Mouse (Mus musculus) c-Kit-positive CD71-positive TER-119-negative erythroid progenitor cells, embryonic 14.5 days (primary cell): ENCODE results near the gene Pds5b.
"Not testable (repeated sequence)": the region's sequence is repeated elsewhere in the genome, so short reads cannot be mapped to it uniquely, and the experiment has no call there.

Experiments
- DNase-seq: peaks from one replicate; pipeline ENCODE4 v3.0.0-alpha.2; 2013; ENCODE audit warnings: low read depth

The Pds5b gene

DNA sequence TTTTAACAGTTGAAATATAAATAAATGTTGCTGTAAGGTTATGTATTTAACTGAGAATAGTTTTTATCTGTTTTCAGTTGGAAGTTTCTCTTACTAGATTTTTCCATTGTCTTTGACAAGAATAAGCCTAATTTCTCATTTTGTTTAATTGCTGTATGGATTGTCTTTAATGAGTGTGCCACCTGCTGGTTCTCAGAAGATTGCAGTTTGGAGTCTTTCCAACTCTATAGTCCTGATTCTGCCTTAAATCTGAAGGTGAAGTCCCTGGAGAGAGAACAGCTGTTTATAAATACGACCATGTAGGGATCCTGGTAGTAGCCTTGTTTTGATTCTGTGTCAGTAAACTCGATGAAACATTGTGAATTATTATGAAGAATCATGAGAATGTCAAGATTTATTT lies 29.2 kb downstream of the Pds5b start:
- no peak for DNase-seq

- not testable (repeated sequence) for DNase-seq
Measured at GRCm38 (mm10) chr5:150706651-150707050, 33.1 kb downstream of the Pds5b start.

- not testable (repeated sequence) for DNase-seq
Measured at GRCm38 (mm10) chr5:150707181-150707580, 33.6 kb downstream of the Pds5b start.

DNA sequence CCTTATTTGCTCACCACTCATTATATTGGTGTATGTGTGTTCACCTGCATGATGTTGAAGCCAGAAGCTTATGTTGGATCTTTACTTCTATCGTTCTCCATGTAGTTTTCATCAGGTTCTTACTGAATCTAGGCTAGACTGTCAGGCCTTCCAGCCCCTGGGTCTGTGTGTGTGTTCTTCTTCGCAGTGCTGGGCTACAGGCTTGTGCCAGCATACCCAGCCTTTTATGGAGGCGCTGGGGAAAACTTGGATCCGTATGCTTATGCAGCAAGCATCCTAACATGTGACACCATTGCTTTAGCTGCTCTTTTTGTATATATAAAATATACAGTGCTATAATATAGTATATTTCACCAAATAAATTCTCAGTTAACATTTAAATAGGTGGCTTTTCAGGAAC lies 38.0 kb downstream of the Pds5b start:
- no peak for DNase-seq

GRCm38 (mm10) chr5:150713431-150713830 lies 39.9 kb downstream of the Pds5b start:
- DNase-seq, result no peak

- DNase-seq, result no peak
Measured at GRCm38 (mm10) chr5:150717775-150718174, 44.2 kb downstream of the Pds5b start.

- no peak for DNase-seq
Measured at GRCm38 (mm10) chr5:150724641-150725040, 51.1 kb downstream of the Pds5b start.

GRCm38 (mm10) chr5:150737028-150737427 lies 63.5 kb downstream of the Pds5b start:
- not testable (repeated sequence) for DNase-seq

DNA sequence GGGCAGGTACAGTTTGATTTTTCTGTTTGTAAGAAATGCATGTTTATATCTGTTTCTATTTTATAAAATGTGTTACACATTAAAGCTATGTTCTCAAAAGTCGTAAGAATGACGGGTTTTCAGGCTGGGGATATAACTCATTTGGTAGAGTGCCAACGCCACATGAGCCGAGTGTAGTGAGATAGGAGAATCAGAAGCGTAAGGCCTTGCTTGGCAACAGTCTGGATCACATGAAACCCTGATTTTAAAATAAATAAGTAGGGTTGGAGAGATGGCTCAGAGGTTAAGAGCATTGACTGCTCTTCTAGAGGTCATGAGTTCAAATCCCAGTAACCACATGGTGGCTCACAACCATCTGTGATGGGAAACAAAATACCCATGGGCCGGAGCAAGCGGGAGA lies 65.8 kb downstream of the Pds5b start:
- no peak for DNase-seq

GRCm38 (mm10) chr5:150740597-150740996 lies 67.1 kb downstream of the Pds5b start:
- no peak for DNase-seq

GRCm38 (mm10) chr5:150756623-150757022 lies 83.1 kb downstream of the Pds5b start:
- no peak for DNase-seq

- DNase-seq, result no peak
Measured at GRCm38 (mm10) chr5:150772403-150772802, 98.9 kb downstream of the Pds5b start.

DNA sequence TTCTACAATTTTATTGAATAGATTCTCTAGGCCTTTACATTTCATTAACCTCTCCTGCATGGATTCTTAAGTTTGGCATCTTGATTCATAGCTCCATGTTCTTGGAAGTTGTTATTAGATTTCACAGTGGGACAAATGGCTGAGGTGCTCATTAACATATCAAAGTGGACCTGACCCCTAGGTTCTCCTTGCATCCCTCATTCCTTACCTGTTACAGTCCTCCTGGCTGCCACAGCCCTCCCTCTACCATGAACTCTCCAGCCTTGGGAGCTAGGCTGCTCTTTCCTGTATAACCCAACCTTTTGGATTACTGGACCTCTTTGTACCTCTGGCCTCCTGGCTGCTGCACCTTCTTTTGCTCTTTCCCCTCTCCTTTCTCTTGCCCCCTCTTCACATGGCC lies 99.5 kb downstream of the Pds5b start:
- DNase-seq, result no peak

DNA sequence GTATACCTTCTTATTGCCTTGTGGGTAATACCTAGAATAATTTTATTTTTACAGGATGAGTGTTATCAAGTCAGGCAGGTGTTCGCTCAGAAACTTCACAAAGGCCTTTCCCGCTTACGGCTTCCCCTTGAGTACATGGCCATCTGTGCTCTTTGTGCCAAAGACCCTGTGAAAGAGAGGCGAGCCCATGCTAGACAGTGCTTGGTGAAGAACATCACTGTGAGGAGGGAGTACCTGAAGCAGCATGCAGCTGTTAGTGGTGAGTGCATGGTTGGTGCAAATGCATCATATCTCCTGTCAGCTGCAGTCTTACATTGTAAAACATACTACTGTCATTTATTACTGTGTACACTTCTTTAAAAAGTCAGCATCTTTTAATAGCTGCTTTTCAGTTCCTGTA lies 114.7 kb downstream of the Pds5b start:
- DNase-seq, result no peak

GRCm38 (mm10) chr5:150789039-150789438 lies 115.5 kb downstream of the Pds5b start:
- no peak for DNase-seq

DNA sequence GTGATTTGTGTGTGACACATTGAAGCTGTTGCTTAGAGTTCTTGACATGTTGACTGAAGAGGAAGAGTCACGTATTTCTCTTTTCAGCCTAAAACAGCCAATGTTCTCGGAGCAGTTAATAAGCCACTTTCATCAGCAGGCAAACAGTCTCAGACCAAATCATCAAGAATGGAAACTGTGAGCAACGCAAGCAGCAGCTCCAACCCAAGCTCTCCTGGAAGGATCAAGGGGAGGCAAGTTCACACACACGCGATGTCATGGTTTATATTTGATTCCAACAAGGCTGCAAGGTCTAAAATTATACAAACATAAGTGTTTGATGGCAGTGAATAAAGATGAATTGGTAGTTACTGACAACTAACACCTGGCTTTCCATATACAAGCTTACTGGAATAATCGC lies 120.6 kb downstream of the Pds5b start:
- DNase-seq, result no peak

- DNase-seq, result no peak
Measured at GRCm38 (mm10) chr5:150800056-150800455, 126.5 kb downstream of the Pds5b start.

GRCm38 (mm10) chr5:150814111-150814990 lies 140.8 kb downstream of the Pds5b start:
- DNase-seq, result no peak

- no peak for DNase-seq
Measured at GRCm38 (mm10) chr5:150815400-150815799, 141.9 kb downstream of the Pds5b start.

DNA sequence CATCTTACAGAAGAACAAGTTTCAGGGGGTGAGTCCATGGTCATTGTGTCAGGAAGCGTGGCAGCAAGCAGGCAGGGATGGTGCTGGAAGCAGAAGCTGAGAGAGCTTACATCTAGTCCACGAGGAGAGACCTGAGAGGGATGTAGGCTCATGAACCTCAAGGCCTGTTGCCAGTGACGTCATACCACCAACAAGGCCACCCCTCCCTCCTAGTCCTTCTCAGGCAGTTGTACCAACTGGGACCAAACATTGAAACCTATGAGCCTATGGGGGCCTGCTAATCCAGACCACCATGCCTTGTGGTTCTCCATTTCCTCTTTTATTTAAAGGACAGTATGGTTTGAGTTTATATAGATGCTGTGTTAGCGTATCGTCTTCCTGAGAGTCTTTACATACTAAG lies 143.2 kb downstream of the Pds5b start:
- no peak for DNase-seq

GRCm38 (mm10) chr5:150818041-150818440 lies 144.5 kb downstream of the Pds5b start:
- DNase-seq, result no peak

DNA sequence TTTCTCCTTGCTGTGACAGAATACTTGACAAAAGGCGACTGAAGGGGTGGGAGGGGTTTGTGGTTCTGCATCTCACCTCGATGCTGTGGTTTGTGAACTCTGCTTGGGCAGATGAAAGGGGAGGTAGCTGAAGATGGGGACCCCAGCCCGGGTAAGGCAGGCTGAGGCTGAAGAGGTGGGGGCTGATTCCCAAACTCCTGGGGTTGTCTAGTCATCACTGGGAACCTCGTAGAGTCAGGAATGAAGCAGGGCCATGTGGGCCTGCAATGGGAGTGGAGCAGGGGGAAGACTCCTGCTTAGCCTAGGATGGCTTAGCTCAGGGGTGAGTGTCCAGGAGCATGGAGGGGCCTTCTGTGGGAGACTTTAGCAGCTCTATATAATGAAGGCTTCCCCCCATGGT lies 145.3 kb downstream of the Pds5b start:
- no peak for DNase-seq

GRCm38 (mm10) chr5:150819520-150819919 lies 146.0 kb downstream of the Pds5b start:
- no peak for DNase-seq

GRCm38 (mm10) chr5:150821152-150821551 lies 147.6 kb downstream of the Pds5b start:
- no peak for DNase-seq
